Mouse (Mus musculus): Measurements from ENCODE around the gene Calml4.
"Not testable (repeated sequence)": the region's sequence is repeated elsewhere in the genome, so short reads cannot be mapped to it uniquely, and the experiment has no call there.

Gene Calml4

DNA sequence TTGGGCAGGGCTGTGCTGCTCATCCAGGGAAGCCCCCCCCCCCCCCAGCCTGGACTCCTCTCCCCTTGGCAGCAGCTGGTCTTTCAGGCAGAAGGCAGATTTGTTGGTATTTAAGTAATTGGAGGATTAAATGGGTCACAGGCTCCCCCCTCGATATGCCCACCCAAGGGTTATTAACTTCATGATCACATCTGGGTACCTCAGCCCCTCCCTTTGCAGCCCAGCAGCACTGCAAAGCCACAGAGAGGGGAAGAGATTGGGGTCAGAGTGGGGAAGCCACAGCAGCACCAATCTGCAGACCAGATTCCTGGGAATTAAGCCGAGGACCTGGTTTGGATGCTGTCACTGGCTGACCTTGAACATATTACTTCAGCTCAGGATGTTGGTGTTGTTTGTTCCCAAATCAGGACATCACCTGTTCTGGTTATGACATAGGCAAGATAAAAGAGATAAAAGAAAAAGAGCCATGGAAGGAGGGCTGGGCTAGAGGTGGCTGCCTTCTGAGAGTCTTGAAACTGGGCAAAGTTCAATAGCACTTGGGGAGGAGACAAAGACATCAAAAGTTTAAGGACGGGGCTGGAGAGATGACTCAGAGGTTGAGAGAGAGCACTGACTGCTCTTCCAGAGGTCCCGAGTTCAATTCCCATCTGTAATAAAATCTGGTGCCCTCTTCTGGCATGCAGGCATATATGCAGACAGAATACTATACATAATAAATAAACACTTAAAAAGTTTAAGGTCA is 22.0 kb upstream of the Calml4 start:
- DNase-seq (ENCODE audit: low spot score in 2 of 2), result no peak

DNA sequence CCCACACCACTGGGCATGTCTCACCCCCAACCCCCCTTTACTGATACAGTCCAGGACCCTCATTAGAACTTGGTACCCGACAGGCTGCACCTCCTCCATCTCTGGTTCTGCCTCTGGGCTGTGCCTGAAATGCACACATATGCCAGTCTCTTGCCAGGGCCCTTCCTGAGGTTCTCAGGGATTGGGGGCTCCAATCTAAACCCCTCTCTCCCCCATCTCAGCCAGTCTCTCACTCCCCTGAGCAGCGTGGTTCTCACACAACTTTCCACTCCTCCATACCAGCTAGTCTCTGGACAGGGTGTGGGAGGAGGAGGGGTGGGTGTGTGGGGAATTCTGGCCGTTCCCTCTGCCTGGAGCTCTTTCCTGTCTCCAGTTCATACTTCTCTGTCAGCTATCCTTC is 20.3 kb upstream of the Calml4 start:
- no peak for DNase-seq (ENCODE audit: low spot score in 2 of 2)

DNA sequence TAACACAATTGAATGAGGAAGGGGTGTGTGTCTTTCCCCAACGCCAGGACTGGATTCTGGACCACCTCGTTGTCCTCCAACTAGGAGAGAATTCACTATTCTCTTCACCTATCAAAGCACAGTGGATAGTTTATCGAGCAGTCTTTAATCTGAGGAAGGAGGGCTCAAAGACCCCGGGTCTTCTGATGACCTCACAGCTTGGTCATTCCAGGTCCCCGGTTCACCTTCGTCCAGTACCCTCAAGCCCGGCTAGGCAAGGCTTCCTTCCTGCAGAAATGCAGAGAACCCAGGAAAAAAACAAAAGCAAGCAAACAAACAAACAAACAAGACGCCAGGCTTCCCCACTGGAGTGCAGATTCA is 19.8 kb upstream of the Calml4 start:
- DNase-seq (ENCODE audit: low spot score in 2 of 2), result no peak

DNA sequence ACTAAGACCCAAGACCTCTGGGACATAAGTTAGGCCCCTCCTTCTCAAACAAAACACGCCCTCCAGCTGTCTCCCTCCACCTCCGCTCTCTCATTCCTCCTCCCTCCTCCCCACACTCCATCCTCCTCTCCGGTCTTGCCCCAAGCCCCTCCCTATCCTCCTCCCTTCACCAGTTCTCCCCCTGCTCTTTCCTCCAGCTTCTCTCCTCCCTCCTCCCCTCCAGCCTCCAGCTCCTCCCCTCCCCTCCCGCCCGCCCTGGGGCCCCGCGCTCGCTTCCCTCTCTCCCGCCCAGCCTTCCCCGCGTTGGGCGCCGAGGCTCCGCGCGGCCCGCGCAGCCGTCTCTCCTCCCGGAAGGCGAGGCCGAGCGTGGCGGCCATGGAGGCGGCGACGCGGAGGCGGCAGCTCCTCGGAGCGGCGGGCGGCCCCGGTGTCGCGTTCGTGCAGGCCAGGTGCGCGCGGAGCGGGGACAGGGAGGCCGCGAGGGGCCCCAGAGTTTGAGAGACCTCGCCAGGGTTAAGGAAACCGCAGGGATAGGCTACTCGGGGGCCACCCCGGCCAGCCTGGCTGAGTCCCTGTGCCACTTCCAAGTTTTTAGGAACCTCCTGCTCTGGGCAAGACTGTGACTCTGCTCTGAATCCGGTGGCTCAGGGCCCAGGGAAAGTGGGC is 19.2 kb upstream of the Calml4 start, which contains the start of gene Cln6:
Cln6 (plus strand) TSS at position 280 of the 666 bp plus-strand sequence.
- peak; percentile 59 to 60 for DNase-seq (ENCODE audit: low spot score in 2 of 2)

DNA sequence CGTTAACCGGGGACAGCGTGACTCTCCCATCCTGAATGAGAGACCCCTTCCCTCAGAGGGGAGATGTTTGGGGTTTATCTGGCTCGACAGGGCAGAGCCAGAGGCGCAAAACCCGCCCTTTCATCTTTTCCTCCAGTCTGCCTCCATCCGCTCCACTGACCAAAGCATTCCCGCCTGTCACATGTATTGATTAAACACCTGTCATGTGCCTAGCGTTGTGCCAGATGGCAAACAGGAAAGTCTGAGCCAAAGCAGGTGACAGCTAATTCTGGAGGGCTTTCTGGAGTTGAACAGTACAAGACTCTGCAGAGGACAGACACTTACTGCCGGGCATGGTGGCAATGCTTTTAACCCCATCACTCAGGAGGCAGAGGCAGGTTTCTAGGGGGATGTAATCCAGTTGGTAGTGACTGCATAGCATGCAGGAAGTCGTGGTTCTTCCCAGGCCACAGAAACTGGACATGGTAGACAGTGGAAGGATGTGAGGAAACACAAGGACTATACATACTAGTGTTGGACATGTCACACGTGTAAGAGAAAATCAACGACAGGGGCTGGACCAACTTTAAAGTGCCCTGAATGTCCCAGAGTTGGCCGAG is 18.6 kb upstream of the Calml4 start:
- no peak for DNase-seq (ENCODE audit: low spot score in 2 of 2)

DNA sequence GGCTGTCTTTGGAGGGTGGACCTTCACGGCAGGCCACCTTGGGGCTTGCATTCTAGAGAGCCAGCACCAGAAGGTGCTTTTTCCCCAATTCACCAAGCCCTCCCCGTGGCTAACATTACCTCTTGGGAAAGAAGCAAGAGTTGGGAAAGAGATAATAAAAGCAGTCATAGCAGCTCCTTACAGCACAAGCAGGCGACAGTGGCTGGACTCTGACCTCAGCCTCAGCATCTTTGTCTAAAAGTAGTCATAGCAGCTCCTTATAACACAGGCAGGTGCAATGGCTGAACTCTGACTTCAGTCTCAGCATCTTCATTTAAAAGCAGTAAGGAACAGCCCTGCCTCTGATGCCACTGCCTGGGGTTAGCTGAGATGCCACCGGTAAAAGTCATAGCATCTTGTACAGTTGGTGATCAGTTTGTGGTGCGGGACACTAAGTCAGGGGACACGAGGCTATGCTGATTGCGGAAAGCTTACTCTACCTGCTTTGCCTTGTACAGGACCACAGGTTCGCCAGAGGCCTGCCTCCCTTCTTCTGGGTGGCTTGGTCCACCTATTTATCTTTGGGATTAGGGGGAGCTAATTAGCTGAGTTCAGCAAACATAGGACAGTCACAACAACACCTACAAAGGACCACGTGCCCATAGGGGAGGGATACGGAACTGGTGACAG is 14.4 kb upstream of the Calml4 start:
- DNase-seq (ENCODE audit: low spot score in 2 of 2), result no peak

DNA sequence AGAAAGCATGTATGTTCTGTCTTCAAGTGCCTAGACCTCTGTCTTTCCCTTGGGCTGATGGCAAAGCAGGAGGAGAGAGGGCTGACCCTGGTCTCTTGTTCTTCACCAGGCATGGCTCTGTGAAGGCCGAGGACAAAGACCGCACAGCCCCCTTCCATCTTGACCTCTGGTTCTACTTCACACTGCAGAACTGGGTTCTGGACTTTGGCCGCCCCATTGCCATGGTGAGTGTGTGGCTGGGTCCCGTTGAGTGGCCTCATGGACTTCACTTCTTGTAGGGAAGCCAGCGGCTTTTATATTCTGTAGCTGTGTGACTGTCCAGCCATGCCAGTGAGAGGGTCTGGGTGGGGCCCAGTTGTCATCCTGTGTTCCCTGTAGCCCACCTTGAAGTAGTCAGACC is 13.4 kb upstream of the Calml4 start:
- no peak for DNase-seq (ENCODE audit: low spot score in 2 of 2)

DNA sequence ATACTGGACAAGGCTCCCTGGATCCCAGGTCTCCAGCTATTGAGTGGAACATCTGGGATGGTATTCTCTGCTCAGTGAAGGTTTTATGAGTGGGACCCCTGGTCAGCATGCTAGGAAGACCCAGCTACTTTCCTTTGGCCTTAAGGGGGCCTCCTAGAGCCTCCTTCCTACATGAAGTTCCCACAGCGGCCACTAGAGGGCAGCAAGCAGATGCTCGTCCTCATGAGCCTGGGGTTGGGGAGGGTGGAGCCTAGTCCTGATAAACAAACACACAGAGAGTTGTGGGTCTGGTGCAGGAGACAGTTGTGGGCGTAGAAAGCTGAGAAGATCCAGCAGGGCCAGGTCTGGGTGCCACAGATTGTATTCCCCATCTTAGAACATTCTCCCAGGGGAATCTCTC is 10.2 kb upstream of the Calml4 start:
- peak; percentile 86 to 87 for DNase-seq (ENCODE audit: low spot score in 2 of 2)

DNA sequence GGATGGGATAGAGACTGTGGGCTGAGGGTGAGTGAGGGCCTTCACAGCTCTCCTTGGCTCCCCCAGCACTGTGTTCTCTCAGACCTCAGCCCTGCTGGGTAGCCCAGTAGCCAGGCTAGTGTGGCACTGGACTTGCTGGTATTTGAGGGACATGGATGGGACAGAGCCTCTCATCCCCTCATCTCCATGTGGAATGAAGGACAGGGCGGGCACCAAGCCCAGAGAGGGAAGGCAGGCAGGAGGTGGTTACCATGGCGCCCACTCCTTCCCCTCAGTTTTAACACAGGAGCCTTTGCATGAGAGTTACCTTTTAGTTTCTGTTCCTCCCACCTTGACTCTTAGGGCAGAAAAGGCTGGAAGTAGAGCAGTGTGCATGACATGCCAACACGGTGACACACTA is 9.2 kb upstream of the Calml4 start:
- DNase-seq (ENCODE audit: low spot score in 2 of 2), result no peak

DNA sequence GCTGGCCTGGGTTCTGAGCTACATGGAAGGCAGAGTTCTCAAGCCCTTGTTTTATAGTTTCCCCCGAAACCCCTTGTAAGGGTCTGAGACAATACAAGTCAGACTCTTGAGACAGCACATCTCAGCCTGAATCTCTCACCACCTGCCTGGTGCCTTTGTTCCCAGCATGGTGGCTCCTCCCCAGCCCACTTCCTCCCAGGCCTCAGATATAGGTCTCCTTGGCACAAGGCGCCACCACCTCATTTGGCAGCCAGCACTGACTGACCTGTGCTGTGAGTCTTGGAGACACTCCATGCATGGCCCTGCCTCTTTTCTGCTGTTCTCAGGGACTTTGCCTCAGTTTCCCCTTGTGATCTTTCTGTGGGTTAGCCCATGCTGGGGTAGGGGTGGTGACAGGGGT is 6.3 kb upstream of the Calml4 start:
- no peak for DNase-seq (ENCODE audit: low spot score in 2 of 2)

DNA sequence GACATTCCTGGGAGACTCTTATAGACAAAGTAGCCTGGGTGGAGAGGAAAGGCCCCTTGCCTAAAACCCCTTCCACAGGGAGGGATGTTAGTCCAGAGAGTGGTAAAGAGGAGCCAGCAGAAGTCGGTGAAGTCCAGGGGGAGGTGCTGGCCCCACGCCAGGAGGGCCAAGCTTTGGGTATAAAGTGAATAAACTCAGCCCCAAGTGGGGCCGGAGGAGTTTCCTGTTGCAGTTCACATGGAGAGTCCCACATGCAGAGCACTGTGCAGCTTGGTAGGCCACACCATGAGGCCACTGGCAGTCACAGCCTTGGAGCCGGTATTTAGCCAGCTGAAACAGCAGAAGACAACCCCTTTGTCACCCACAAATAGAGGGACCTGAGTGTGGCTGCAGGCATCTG is 3.4 kb upstream of the Calml4 start:
- no peak for DNase-seq (ENCODE audit: low spot score in 2 of 2)

DNA sequence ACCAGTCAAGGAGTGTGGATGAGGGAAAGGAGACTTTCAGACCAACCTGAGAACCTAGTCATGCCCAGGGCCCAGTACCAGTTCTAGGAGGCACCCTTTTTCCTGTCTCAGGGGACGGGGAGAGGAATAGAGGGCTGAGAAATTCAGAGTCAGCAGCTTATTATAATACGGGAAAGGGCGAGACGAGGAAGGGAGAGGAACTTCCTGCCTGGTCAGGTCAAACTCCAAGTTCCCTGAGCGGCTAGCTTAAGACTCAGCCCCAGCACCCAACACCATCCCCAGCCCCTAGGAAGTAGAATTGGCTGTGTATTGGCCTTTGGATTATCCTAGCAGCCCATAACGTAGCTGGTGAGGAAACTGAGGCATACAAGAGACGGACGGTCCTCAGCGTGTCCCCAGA is 664 bp upstream of the Calml4 start:
- no peak for DNase-seq (ENCODE audit: low spot score in 2 of 2)

DNA sequence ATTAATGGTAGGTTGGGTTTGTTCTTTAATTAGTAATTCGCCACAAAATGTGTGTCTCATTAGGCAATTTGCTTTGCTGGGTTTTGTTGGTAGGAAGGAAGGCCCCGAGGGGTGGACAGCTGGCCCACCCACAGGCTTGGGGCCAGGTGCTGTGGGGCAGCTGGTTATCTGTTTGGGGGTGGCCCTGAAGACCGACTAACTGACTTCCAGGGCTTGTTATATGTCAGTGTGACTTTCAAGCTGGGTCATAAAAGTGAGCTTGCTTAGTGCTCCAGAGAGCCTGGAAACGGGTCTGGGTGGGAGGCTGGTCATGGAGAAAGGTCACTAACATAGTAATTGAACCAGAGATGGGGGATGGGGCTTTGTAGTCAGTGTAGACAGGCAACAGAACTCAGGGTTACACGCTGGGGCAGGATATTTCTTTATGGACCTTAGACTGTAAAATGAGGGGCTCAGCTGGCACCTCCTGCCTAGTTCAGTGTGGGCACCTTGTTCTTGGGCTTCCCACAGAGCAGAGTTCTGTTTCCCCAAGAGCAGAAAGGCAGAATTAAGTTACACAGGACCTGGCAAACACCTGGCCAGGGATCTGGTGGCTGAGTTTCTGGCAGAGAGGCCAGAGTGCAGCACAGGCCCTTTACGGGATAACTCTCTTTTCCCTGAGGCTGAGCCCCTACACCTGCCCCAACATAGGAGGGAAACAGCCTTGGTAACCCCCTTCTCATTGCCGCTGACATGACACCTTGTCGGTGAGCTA is 563 bp downstream of the Calml4 start:
- DNase-seq (ENCODE audit: low spot score in 2 of 2), result no peak

DNA sequence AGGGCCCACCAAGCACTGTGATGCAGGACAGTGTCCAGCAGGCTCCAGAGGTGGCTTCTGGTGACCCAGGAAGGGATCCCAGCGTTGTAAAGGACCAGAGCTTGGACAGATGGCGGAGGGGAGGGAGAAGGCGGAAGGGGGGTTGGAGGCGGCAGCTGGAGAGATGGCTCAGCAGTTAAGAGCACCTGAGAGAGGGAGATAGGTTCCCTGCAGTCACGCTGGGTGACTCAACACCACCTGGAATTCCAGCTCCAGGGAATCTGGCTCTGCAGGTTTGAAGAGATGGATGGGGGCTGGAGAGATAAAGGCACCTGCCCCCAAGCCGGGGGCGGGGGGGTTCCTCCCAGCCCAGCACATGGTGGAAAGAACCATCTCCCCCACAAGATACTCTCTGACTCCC is 2.2 kb downstream of the Calml4 start:
- not testable (repeated sequence) for DNase-seq (ENCODE audit: low spot score in 2 of 2)

DNA sequence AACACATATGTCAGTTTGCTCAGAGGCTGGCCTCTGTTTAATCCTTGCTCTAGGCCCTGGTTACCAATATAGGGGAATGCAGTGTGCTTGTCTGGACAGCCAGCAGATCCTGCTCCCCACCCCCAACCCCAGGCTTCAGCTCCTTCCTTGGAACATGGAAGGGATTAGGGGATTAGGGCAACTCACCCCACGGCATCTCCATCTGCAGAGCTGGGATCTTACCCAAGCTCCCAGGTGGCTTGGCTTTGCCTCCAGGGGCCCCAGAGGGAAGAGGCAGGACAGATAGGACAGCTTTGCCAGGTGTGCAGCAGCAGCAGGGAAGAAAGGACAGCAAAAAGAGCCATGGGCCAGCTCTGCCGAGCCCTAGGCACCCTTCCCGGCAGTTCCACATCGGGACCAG is 3.0 kb downstream of the Calml4 start:
- DNase-seq (ENCODE audit: low spot score in 2 of 2), result no peak

DNA sequence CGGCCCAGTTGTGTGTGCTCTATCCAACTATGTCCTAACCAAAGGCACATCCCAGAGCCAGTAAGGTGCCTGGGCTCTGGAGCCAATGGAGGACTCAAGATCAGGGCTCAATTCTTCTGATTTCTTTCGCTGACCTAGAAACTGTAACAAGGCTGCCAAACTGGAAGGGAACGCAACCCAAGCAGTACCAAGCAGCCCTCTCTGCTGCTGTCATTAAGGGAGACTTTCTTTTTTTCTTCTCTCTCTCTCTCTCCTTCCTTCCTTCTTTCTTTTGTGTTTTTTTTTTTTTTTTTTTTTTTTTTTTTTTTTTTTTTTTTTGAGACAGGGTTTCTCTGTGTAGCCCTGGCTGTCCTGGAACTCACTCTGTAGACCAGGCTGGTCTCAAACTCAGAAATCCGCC is 11.4 kb downstream of the Calml4 start:
- not testable (repeated sequence) for DNase-seq (ENCODE audit: low spot score in 2 of 2)

DNA sequence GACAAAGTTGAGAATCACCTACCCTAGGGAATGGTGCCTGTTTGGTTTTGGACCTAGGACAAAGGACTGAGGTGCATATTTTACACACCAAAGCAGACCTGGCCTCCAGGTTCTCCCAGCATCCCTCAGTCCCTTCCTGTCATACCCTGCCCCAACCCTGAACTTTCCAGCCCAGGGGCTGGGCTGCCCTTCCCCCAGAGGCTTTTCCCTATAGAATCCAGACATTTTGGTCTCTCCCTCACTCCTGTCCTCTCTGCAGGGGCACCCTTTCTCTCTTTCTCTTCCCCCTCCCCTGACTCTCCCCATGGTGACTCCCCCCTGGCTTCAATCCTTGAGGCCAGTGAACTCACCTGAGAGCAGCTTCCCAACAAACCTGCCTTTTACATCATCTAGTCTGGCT is 12.8 kb downstream of the Calml4 start:
- DNase-seq (ENCODE audit: low spot score in 2 of 2), result no peak

DNA sequence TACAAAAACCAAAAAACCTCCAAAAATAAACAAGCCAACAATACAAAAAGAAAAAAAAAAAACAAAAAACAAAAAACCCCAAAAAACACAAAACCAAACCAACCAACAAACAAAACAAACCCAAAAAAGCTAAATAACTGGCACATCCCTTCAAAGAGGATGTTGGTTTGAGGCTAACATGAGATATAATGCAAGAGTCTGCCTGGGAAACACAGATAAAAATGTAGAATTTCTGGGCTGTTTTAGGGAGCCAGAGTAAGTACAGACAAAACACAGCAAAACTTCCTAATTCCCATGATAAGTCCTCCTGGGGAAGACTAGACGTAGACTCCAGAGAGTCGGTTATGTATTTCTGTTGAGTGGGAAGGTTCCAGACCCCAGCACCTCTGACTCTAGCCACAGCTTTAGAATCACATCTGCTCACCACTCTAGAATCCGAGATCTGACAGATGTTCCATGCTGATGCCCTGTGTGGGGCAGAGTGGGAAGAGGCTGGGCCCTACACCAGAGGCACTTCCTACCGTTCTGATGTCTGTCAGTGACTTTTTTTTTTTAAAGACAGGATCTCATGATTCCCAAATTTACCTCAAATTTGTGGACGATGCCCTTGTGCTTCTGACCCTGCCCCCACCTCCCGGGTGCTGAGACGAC is 19.2 kb downstream of the Calml4 start:
- DNase-seq (ENCODE audit: low spot score in 2 of 2), result no peak

DNA sequence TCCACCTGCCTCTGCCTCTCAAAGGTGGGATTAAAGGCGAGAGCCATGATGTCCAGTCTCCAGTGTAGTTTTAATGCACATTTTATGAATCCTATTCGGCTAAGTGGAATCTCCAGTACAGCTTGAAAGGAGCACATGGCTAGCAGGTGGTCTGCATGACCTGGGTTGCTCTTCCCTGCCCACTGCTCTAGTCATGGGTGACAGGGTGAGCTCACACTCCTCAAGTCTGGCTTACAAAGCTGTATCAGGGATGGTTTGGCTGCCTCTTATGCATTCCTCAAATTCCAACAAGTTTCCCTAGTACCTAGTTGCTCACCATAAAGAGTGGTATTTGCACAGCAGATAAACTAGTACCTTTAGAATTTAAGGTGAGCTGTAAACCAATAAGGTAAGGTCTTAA is 19.9 kb downstream of the Calml4 start:
- DNase-seq (ENCODE audit: low spot score in 2 of 2), result no peak

DNA sequence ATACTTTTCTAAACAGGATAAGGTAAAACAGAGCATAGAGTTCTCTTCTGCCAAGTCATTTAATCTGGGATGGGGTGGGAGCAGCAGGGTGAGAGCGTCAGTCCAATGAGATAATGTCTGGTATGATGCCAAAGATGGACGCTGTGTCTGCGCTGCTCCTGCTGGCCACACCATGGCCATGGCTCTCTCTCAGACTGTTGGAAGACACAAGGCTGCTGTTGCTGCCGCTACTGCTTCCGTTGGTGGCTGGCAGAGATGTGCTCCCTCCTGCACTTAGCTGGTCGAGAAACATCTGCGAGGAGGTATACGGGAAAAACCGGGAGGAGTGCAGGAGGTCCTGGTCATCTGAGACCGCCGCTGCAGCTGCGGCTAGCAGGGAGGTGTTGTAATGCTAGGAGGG is 24.0 kb downstream of the Calml4 start:
- no peak for DNase-seq (ENCODE audit: low spot score in 2 of 2)

DNA sequence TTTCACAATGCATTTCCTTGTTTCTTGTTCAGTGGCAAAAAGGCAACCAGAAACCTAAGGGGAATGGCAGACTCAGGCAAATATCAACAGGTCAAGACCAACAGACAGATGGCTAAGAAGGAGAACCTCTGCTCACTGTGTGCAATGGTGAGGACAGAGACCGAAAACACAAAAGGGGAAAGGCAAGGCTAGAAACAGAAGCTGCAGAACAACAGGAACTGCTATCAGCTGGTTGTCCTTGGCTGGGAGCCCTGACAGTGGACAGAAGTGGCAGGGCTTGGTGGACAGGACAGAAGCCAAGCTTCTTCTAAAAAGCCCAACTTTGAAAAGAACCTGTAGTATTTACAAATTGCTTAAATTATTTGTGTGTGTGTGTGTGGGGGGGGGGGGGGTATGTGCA is 36.6 kb downstream of the Calml4 start:
- DNase-seq (ENCODE audit: low spot score in 2 of 2), result no peak

DNA sequence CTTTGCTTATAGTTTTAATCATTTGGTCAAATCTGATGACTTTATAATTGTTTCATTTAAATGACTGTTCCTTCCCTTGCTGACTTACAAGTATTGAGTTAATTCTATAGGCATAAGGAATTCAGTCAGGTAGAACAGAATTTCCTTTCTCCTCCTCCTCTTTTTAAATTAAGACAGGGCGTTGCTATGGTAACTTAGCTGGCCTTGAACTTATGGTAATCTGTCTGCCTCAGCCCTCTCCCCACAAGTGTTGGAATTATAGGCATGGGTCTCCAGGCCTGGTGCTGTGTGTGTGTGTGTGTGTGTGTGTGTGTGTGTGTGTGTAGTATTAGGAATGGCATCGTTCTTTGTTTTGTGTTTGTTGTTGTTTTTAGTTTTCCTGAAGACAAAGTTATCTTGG is 43.9 kb downstream of the Calml4 start:
- no peak for DNase-seq (ENCODE audit: low spot score in 2 of 2)
